Mouse (Mus musculus) heart, adult 8-10 months (tissue): ENCODE results near the gene Gtf3c1. TPM values are rescaled to one million over a fixed set of nuclear protein-coding genes. Genes with fewer than 3 reads are reported as not detected.

ENCODE experiments used
- DNase-seq: peaks from one replicate; pipeline ENCODE4 v3.0.0; 2022; ENCODE audit warnings: low spot score
- total RNA-seq, 4 experiments: library from RNA; stranded (reverse); gene quantifications; 2 replicates each; pipeline ENCODE4 v1.2.4; 2022

Gtf3c1 gene
- total RNA-seq, 4 experiments from 2014 or later = 49.7 to 57.7 (median 54.7) TPM

DNA sequence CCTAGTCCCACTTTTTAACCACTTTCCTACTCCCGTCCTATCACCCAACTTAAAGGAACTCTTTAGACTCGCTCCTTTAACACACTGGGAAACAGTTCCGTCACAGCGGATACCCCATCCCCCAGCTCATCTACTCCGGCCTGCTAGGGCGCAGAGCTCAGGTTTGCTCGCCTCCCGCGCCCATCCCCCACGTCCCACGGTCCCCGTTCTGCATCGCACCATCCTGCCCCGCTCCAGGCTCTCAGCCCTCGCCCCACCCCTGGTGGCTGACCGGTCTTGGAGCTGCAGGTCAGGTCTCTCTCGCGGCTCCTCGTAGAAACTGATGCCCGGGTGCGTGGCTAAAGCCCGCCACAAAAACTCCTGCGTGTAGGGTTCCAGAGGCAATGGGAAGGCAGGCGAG lies 394 bp downstream of the Gtf3c1 start:
- peak; percentile 44 for DNase-seq

DNA sequence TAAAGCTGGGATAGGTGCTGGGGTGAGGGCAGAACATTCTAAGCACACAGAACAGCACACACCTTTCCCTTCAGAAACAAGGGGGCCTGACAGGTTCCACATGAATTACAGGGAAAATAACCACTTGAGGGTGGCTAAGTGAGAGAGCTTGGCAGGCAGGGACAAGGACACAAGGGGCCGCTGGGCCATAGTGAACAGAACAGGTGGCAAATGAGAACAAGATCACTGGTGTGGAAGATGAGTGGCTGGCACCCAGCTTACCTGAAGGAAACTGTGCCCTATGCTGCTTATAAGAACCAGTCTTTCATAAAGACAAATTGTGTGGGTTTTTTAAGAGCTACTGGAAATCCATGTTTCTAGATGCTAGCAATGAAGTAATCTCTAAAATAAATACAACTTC lies 4.8 kb downstream of the Gtf3c1 start:
- no peak for DNase-seq

DNA sequence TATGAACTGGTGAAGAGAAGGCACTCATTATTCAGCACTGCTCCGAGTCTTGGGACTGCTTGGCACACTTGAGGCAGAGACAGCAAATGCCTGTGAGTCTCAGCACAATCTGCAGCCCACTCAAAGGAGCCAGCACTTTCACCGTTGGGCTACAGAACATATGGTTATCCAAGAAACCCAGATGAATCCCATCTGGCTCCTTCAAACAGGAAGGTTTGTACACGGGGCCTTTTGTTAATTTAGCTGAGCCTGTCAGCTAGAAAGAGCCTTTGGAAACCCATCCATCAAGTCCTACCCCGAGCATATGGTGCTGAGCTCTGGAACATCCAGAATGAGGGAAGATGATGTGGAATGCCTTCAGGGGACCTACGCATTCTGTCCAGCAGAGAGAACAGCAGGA lies 13.5 kb downstream of the Gtf3c1 start:
- DNase-seq = no peak

DNA sequence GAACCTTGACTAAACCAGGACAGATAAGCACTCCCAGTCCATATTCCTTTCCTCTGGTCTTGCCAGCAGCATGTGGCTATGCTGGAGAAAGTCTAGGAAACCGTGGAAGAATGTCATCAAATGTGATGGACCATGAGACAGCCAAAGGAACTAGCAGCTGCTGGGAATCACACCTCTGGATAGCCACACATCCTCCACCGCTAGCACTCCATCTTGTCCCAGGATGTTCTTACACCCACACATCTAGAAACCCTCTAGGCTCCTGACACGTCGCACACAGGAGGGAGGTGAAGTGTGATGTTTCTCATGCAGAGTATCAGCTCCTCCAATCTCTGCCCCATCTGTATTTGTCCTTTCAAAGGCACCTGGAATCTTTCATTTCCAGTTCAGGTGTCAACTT lies 17.1 kb downstream of the Gtf3c1 start:
- DNase-seq = no peak

DNA sequence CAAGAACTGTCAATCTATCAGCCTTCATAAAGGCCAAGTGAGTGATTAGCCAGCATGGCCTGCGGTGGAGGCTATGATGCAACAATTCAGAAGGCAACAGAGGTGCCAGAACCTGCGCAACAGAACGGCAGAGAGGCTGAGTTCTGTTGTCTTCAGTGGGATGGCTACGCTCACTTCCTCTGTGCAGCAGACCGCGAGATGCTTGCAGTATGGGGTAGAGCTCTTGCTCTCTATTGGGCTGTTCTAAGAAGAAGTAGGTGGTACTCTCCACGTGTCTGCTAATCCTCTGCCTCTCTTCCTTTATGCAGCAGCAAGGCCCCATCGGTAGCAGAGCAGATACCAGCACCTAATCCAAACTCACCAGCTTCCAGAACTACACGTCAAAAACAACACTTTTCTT lies 27.6 kb downstream of the Gtf3c1 start:
- no peak for DNase-seq

DNA sequence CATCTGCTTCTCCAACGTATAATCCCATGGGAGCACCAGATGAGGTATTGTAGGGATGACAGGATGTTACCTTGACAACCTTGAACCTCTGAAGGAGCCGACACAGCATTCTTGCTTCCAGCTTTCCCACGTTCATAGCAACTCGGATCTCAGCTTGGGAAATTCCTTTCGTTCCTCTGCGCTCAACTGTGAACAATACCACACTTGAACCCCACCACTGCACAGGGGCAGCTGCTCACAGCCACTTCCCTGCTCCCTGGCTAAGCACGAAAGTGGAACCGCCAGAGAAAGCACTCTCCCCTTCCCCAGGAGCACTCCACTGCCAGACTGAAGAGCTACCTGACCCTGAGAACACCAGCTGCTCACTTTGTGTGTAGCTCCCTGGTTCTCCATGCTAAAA lies 28.8 kb downstream of the Gtf3c1 start:
- no peak for DNase-seq

DNA sequence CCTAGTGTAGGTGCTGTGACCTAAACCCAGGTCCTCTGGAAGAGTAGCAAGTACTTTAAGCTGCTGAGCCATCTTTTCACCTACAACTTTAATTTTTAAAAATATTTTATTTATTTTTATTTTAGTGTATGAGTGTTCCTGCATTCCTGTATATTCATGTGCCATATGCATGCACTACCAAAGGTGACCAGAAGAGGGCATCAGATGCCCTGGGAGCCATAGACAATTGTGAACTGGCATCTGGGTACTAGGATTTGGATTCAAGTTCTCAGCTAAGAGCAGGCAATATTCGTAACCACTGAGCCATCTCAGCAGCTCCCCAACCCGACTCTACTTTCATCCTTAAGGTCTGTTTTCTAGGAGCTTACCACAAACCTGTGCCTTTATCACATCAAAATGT lies 32.7 kb downstream of the Gtf3c1 start:
- peak; percentile 31 for DNase-seq

DNA sequence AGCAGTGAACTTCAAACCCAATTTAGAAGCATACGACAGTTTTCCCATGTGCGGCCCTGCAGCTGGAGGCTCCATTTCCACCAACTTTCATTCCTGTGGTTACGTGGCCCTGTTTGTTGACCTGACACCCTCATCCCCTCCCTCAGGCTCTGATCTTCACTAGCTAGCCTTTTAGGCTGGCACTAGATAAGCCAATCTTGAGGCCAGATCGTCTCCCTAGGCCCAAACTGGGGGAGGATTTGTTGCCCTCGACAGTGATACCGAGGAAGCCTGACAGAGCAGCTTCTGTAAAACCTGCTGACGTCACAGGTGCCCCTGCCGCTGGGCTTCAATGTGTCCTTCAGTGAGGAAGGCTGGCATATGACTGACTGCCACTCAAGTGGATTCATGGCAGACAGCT lies 36.2 kb downstream of the Gtf3c1 start:
- DNase-seq = no peak

DNA sequence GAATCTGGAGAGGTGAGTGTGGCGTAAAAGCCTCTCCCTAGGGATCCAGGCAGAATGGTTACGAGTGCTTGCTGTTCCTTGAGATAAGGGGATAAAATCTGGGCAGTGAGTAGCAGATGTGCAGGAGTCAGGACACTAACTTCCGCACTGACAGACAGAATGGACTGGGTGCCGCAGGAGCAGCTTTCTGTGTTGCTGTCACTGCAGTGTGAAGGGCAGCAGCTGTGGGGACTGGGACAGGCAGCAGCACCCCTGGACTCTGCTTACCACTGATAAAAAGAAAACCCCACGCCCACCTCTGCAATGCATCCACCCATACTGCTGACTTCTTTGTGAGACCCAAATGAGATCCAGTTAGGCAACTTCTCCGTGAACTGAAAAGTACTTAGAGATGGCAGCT lies 36.7 kb downstream of the Gtf3c1 start:
- DNase-seq = no peak

DNA sequence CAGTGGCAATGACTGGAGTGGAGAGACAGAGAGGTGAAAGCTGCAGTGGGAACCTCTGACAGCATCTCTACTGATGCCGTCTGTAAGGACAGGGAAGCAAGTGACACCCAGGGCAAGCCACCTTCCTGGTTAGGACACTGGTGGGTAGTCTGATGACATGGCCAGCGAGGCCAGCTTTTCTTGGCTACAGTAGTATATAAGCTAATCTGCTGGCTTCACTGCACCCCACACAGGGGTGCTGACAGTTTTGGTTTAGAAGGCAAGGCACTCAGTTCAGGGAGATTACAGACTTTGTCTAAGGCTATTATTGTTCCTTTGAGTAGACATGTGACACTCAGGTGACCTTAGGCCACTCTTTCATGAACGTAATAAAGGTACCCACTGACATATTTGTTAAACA lies 43.9 kb downstream of the Gtf3c1 start:
- DNase-seq = no peak

DNA sequence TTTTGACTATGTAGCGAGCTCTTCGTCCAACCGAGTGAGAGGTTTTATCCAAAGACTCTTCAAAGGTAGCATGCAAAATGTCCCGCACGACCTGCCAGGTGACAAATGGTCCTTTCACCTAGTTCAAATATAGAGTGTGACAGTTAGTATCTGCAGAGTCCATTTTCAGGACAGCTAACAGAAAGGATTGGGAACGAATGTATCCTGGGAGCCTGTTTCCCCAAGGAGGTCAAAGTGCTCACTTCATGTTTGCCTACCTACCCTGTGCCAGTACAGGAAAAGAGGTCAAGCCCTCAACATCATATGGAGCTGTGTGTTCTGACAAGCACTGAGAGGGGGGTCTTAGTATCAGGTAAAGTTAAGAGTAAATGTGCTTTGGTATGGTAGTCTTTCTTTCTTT lies 50.1 kb downstream of the Gtf3c1 start:
- no peak for DNase-seq

DNA sequence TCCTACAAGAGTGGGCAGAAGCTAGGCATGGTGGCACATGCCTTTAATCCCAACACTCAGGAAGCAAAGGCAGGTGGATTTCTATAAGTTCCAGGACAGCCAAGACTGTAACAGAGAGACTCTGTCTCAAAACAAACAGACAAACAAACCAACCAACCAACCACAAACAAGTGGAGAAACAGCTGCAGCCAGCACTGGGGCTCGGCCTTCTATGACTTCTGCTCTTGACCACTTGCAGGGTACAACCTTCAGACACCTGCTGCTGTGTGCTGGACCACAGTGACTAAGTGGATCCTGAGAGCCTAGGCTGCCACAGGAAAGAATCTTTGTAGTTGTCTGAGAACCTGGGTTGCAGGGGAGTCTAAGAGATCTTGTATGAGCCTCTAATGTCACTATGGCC lies 58.6 kb downstream of the Gtf3c1 start:
- no peak for DNase-seq

DNA sequence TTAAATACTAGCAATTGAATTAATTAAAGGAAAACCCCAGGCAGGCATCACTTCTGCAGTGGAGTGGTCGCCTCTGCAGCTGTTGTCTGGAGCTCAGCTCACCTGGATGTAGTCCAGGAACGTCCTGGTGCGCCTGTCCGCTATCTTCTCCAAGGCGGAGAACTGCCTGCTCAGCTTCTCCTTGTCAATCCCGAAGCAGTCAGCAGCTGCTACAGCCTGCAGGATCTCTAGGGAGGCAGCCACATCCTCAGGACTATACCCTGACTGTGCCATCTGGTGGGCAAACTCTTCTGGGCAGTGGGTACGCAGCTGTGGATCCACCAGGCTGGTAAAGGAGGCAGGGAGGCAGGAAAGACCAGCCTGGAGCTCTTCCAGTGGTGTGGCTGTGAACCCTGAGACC lies 62.2 kb downstream of the Gtf3c1 start:
- no peak for DNase-seq

DNA sequence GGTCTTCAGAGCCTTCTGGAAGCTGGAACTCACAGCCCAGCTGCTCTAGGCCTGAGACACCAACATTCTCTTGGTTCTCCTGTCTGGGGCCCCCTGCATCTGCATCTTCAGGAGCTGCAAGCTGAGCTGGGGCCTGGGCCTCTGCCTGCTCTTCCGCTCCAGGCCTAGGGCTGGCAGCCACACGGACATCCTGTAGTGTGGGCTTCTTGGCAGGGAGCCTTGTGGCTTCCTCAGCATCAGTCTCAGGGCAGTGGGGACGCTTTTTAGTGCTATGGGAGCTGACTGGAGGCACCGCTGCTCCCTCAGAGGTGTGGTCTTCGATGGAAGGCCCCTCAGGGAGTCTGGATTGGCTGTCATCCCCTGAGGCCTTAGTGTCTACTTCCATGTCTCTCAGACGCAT lies 63.7 kb downstream of the Gtf3c1 start:
- no peak for DNase-seq

DNA sequence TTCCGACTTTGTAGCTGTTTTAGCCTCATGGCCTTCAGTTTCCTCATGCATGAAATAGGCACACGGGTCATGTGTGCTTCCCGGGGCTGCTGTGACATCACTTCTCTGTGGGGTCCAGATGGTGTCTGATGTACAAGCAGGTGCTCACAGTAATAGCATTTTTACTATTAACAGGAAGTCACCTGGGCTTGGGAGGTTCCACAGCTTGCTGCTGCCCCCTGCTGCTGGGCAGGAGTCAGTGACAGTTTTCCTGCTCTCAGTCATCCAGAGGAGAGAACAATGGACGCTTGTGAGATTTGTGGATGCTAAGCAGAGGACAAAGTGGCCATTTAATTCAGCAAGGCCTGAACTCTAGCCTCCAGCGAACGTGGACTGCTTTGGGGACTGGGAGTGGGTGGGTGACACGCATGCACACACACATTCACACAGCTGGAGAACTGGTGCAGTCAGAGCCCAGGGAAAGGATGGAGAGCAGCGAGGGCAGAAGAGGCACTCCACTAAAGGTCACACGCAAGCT lies 68.7 kb downstream of the Gtf3c1 start:
- DNase-seq = no peak

DNA sequence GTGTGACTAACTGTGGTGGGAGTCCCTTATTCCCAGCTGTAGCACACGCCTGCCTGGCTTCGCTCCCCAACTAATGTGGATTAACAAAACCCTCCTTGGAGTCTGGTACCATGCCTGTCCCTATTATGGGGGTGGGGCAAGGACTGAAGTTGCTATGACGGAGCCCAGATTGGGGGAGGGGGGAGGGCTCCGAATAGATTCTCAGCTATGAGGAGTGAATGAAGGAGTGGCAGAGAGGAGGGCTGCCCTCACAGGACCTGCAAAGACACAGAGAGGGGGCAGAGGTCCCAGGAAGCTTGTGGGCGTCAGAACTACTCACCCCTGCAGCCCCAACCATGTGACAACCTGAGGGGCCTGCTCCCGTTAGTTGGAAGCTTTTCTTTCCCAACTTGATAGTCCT lies 69.2 kb downstream of the Gtf3c1 start:
- DNase-seq = no peak

DNA sequence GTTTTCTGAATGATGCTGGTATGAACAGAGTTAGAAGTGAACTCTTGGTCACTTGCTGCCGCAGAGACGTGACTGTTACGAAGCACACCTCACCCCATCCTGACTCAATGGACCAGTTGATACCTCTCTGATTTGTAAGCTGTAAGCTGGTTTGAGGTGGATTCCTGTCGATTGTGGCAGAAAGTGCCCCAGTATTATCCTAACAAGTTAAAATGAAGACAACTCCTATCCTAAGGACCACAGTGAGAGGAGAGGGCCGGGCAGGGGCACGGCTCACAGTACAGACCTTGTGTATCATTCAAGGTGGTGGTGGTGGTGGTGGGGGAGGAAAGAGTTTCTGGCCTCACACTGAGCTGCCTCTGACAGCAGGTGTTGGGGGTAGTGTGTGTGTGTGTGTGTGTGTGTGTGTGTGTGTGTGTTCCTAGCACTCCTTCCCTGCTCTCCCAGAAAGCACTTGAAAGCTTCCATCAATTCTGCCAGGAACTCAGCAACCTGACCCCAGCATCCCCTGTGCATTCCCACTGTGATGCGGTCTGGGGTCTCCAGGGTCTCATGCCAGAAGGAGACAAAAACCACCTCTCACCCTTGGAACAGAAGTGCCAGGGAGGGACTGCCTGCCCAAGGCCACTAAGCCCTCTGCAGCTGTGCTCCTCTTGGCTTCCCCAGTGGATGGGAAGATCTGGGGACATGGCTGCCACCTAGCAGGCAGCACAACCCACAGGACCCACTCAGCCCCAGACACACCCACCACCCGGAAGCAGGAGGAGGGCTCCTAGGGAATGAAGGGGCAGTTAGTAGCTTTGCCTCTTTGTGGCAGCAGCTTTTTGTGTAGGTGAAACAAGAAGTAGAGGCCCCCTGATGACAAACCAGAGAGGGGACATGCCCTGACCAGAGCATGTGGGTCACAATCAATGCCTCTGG lies 70.1 kb downstream of the Gtf3c1 start:
- no peak for DNase-seq

DNA sequence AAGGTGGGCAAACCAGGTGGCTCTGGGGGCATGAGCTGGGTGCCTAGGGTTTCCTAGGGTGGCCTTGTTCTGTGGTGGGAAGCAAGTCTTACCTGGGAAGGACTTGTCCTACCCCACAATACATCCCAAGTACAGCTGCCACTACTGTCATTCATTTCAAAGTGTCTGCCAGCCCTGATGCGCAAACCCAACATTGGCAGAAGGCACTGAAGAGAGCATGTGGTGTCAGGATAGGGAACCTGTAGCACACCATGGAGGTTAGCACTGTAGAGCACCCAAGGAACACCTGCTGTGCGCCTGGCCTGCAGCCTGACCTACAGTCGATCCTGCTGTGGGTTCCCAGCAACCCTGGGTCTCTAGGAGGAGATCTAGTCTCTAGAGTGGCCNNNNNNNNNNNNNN lies 76.6 kb downstream of the Gtf3c1 start:
- DNase-seq = no peak

DNA sequence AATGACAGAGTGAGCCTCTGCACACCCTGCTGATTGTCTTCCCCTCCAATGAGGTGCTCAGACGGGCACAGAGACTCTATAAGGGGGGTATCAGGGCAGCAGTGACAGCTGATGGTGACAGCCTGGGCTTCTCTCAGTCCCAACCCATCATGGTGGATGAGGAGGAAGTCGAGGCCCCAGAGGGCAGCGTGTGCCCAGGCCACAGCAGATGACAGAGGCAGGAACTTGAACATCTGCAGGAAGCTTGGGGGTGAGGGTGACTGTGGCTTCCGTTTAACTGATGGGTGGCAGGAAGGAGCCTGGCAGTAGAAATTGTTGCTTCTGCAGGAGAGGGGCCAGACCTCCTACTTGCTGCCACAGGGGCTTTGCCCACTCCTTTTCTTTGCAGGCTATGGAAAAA lies 77.3 kb downstream of the Gtf3c1 start:
- no peak for DNase-seq

DNA sequence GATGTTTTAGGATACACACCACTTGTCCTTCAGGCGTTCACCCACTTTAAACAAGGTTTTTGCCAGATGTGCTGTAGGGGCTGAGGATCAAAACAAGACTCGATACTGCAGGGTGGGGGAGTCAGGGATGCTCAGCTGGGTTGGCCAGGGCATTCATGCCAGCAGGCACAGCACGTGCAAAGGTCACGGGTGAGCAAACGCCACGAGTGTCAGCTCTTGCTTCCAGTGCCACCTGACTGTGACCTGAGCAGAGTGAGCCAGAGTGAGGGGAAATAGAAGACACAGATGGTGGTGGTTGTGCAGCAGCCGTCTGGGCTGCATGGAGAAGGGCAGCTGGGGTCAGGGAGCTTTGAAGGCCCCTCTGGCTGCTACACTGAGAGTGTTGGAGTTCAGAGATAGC lies 81.8 kb downstream of the Gtf3c1 start:
- no peak for DNase-seq

DNA sequence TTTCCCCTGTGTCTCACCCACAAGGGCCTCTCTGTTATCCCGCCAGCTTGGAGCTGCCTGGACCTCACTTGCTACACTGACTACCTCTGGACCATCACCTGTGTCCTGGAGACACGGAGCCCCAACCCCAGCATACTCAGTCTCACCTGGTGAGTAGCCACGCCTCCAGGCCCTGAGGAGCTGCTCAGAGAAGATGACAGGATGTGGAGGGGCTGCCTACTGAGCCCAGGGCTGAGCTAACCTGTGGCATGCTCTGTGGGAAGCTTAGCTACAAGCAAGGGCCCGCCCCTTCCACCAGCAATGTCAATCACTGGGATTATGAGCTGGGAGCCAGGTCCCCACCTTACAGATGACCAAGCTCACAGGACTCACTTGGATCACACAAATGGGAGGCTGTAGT lies 82.4 kb downstream of the Gtf3c1 start:
- DNase-seq = no peak

DNA sequence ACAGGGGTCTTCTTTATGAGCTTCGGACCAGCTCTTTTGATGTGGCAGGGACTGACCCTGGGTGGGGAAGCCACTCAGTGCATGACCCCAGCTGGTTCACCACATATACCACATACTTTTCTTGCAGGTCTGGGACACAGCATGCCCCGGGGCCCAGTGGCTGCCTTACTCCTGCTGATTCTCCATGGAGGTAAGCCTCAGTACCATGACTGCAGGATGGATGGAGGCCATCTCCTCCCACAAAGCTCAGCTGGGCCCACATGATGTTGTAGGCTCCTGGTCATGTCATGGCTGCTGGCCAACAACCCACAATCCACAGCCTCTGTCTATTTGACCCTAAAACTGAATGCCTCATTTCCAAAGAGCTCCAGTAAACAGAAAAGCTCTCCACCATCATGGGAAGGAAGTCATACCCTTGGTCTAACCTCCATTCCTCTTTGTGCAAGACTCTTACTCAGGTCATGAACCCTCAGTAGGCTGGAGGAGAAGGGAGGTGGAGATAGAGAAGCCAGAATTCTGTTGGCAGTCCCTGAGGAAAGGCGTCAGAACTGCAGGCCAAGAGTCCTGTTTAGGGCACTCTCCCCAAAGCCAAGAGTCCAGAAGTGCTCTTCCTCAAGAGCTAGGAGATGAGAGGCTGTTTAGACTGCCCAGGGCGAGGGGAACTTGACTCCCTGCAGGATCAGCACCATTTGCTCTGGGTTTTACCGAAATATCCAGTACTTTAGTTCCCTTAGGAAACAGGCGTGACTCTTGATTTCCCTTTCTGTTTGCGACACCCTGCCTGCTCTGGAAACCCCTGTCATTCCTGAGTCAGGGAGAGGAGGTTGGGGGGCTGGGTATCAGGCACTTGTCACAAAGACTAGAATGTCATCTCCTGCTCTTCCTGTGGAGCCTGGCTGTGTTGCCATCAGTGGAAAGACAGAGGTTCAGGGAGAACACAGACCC lies 84.6 kb downstream of the Gtf3c1 start:
- no peak for DNase-seq

DNA sequence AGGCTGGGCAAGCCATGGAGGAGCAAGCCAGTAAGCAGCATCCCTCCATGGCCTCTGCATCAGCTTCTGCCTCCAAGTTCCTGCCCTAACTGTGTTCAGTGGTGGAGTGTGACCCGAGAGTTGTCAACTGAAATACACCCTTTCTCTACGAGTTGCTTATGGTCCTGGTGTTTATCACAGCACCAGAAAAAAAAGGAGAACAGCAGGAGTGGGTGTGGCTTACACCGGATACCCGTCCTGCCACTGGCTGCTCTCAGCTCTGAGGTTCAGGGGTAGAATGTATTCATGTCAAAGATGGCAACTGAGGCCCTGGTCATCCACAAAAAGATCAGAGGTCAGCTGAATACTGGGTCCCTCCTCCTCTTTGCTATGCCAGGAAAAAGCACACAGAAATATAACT lies 87.5 kb downstream of the Gtf3c1 start:
- DNase-seq = no peak
